Mouse (Mus musculus) midbrain, embryonic 14.5 days (tissue): ENCODE results near the gene Kcnma1. TPM values are rescaled to one million over a fixed set of nuclear protein-coding genes. Genes with fewer than 3 reads are reported as not detected.
A peak's percentile ranks its signal among the peaks of the same experiment; 100 is the strongest.

Experiments used
- ATAC-seq: fragments of 200-750 bp; cut with Nextera tagmentation; 2 replicates; pipeline ENCODE4 v1.8.0; 2017; ENCODE audit warnings: moderate number of reproducible peaks, moderate library complexity; ENCODE audit not compliant: low FRiP score, low TSS enrichment
- DNase-seq: peaks from one replicate; pipeline ENCODE4 v3.0.0-alpha.2; 2015
- H3K27ac ChIP-seq: fragments of 300-500 bp; sonication (generic); replicated peaks from 2 replicates; pipeline ENCODE4 v1.5.1; 2014; ENCODE audit warnings: mild to moderate bottlenecking, low read depth, low read length, moderate library complexity
- H3K27me3 ChIP-seq: fragments of 300-500 bp; sonication (generic); 2 replicates; pipeline ENCODE4 v1.6.1; 2014; ENCODE audit warnings: low read length, control low read depth, mixed read lengths; ENCODE audit not compliant: control insufficient read depth, insufficient read depth
- H3K36me3 ChIP-seq: fragments of 300-500 bp; sonication (generic); 2 replicates; pipeline ENCODE4 v1.6.1; 2014; ENCODE audit warnings: low read length, control low read depth; ENCODE audit not compliant: control insufficient read depth, insufficient read depth
- H3K4me1 ChIP-seq: fragments of 300-500 bp; sonication (generic); 2 replicates; pipeline ENCODE4 v1.6.1; 2014; ENCODE audit warnings: mild to moderate bottlenecking, antibody characterized with exemption, low read length, control low read depth; ENCODE audit not compliant: control insufficient read depth, insufficient read depth
- H3K4me2 ChIP-seq: fragments of 300-500 bp; sonication (generic); 2 replicates; pipeline ENCODE4 v1.6.1; 2014; ENCODE audit warnings: mild to moderate bottlenecking, low read length, moderate library complexity
- H3K4me3 ChIP-seq: fragments of 300-500 bp; sonication (generic); replicated peaks from 2 replicates; pipeline ENCODE4 v1.5.1; 2014; ENCODE audit warnings: low read depth, low read length
- H3K9ac ChIP-seq: fragments of 300-500 bp; sonication (generic); replicated peaks from 2 replicates; pipeline ENCODE4 v1.6.1; 2014; ENCODE audit warnings: mild to moderate bottlenecking, low read length, moderate library complexity
- H3K9me3 ChIP-seq: fragments of 300-500 bp; sonication (generic); 2 replicates; pipeline ENCODE4 v1.6.1; 2016; ENCODE audit warnings: low read length, control low read depth, mixed read lengths; ENCODE audit not compliant: control insufficient read depth
- WGBS: fragments of 180-500 bp; shearing (Covaris S2); extraction: QIAGEN DNeasy Blood & Tissue Kit; methylation state at CpG from one replicate; pipeline ENCODE4 v1.1.7; 2014; 5-methylcytosine and 5-hydroxymethylcytosine counted together
- polyA plus RNA-seq: library from polyadenylated mRNA; unstranded; fragments of >200 nt; fragmentation: Nextera tagmentation; extraction: Ambion mirVana; gene quantifications from 2 replicates; pipeline ENCODE4 v1.2.1, GENCODE M21; 2014

Kcnma1 gene
- 17.8 and 18.3 TPM in 2 replicates for polyA plus RNA-seq

- H3K27me3 ChIP-seq, result no peaks in the 10 kb centered on the region
- H3K27ac ChIP-seq, result no peak within 1 kb of the TSS
- no peaks in the 10 kb centered on the region for H3K36me3 ChIP-seq
- no peak within 1 kb of the TSS for H3K4me2 ChIP-seq
- ATAC-seq (no peak), DNase-seq (no peak)
- no peak within 1 kb of the TSS for H3K9ac ChIP-seq
- H3K4me1 ChIP-seq, result no peaks in the 10 kb centered on the region
- no peaks in the 10 kb centered on the region for H3K9me3 ChIP-seq
- WGBS, result 59% methylated on average over 3 of the region's 3 CpGs
- no peak within 1 kb of the TSS for H3K4me3 ChIP-seq
Observed at GRCm38 (mm10) chr14:24014391-24014790, at the start of gene Kcnma1. Gene Kcnma1, minus strand, starts transcription at chr14:24014491.

GRCm38 (mm10) chr14:24059747-24060146 lies 45.5 kb upstream of the Kcnma1 start:
- no peaks in the 10 kb centered on the region for H3K4me1 ChIP-seq
- H3K9ac ChIP-seq, result no peak overlapping the region
- 42% methylated on average over 8 of the region's 8 CpGs for WGBS
- no peak overlapping the region for H3K27ac ChIP-seq
- no peak overlapping the region for H3K4me2 ChIP-seq
- no peaks in the 10 kb centered on the region for H3K9me3 ChIP-seq
- ATAC-seq (no peak), DNase-seq (peak; percentile 66)
- no peak overlapping the region for H3K4me3 ChIP-seq
- no peaks in the 10 kb centered on the region for H3K27me3 ChIP-seq
- H3K36me3 ChIP-seq, result no peaks in the 10 kb centered on the region

GRCm38 (mm10) chr14:24059287-24059686 lies 45.0 kb upstream of the Kcnma1 start:
- Histone ChIP-seq H3K4me3 (no peak overlapping the region), H3K27ac (no peak overlapping the region), H3K4me1 (no peaks in the 10 kb centered on the region), H3K4me2 (no peak overlapping the region), H3K9ac (no peak overlapping the region), H3K27me3 (no peaks in the 10 kb centered on the region), H3K36me3 (no peaks in the 10 kb centered on the region), H3K9me3 (no peaks in the 10 kb centered on the region)
- no peak for DNase-seq
- 92% methylated on average over 4 of the region's 4 CpGs for WGBS
- no peak for ATAC-seq

GRCm38 (mm10) chr14:24051821-24052220 lies 37.5 kb upstream of the Kcnma1 start:
- 74% methylated on average over 2 of the region's 2 CpGs for WGBS
- Histone ChIP-seq H3K4me1 (no peaks in the 10 kb centered on the region), H3K4me3 (no peak overlapping the region), H3K27me3 (no peaks in the 10 kb centered on the region), H3K4me2 (no peak overlapping the region), H3K9ac (no peak overlapping the region), H3K27ac (no peak overlapping the region), H3K9me3 (no peaks in the 10 kb centered on the region), H3K36me3 (no peaks in the 10 kb centered on the region)
- DNase-seq (no peak), ATAC-seq (no peak)

GRCm38 (mm10) chr14:24036609-24037008 lies 22.3 kb upstream of the Kcnma1 start:
- Histone ChIP-seq H3K27ac (no peak overlapping the region), H3K4me2 (no peak overlapping the region), H3K4me1 (0 out of 2 replicates have a peak, but pooled peaks cover 5% of the 10 kb centered on the region), H3K27me3 (no peaks in the 10 kb centered on the region), H3K36me3 (no peaks in the 10 kb centered on the region), H3K4me3 (no peak overlapping the region), H3K9ac (no peak overlapping the region), H3K9me3 (no peaks in the 10 kb centered on the region)
- WGBS, result 36% methylated on average over 2 of the region's 2 CpGs
- DNase-seq (no peak), ATAC-seq (no peak)

- no peaks in the 10 kb centered on the region for H3K27me3 ChIP-seq
- 18% methylated on average over 4 of the region's 4 CpGs for WGBS
- no peak for ATAC-seq
Observed at GRCm38 (mm10) chr14:24036208-24036535, 21.9 kb upstream of the Kcnma1 start.

GRCm38 (mm10) chr14:24035486-24036207 lies 21.4 kb upstream of the Kcnma1 start:
- DNase-seq (peak; percentile 33), ATAC-seq (no peak)
- Histone ChIP-seq H3K27me3 (no peaks in the 10 kb centered on the region), H3K36me3 (no peaks in the 10 kb centered on the region), H3K4me2 (no peak overlapping the region), H3K4me3 (no peak overlapping the region), H3K27ac (no peak overlapping the region), H3K9ac (no peak overlapping the region), H3K9me3 (no peaks in the 10 kb centered on the region), H3K4me1 (0 out of 2 replicates have a peak, but pooled peaks cover 5% of the 10 kb centered on the region)
- 10% methylated on average over 11 of the region's 11 CpGs for WGBS

More at GRCm38 (mm10) chr14:24036208-24036535, 21.9 kb upstream of the Kcnma1 start:
- no peaks in the 10 kb centered on the region for H3K9me3 ChIP-seq
- H3K9ac ChIP-seq, result no peak overlapping the region
- H3K4me3 ChIP-seq, result no peak overlapping the region
- no peak overlapping the region for H3K27ac ChIP-seq
- H3K4me1 ChIP-seq, result 0 out of 2 replicates have a peak, but pooled peaks cover 5% of the 10 kb centered on the region
- H3K4me2 ChIP-seq, result no peak overlapping the region
- peak; percentile 13 for DNase-seq
- no peaks in the 10 kb centered on the region for H3K36me3 ChIP-seq

- no peak overlapping the region for H3K27ac ChIP-seq
- H3K4me1 ChIP-seq, result 0 out of 2 replicates have a peak, but pooled peaks cover 5% of the 10 kb centered on the region
- WGBS, result 92% methylated on average over 7 of the region's 7 CpGs
- no peak overlapping the region for H3K4me3 ChIP-seq
- DNase-seq (no peak), ATAC-seq (no peak)
- H3K9me3 ChIP-seq, result peaks cover 4% of the 10 kb centered on the region; the same call in 1 of the 2 replicates
- no peak overlapping the region for H3K4me2 ChIP-seq
- no peaks in the 10 kb centered on the region for H3K36me3 ChIP-seq
- H3K9ac ChIP-seq, result no peak overlapping the region
- H3K27me3 ChIP-seq, result no peaks in the 10 kb centered on the region
Observed at GRCm38 (mm10) chr14:24032876-24033389, 18.6 kb upstream of the Kcnma1 start.

- Histone ChIP-seq H3K27me3 (no peaks in the 10 kb centered on the region), H3K4me2 (no peak overlapping the region), H3K9me3 (peaks cover 7% of the 10 kb centered on the region; the same call in 1 of the 2 replicates), H3K4me3 (no peak overlapping the region), H3K36me3 (no peaks in the 10 kb centered on the region), H3K4me1 (0 out of 2 replicates have a peak, but pooled peaks cover 5% of the 10 kb centered on the region), H3K9ac (no peak overlapping the region), H3K27ac (no peak overlapping the region)
- ATAC-seq, result no peak
- 68% methylated on average over 3 of the region's 3 CpGs for WGBS
- no peak for DNase-seq
Observed at GRCm38 (mm10) chr14:24032201-24032600, 17.9 kb upstream of the Kcnma1 start.
